In genomic region chr7:133517576-133517975, GRCm38 (mm10) we compare ENCODE assay signal across 16 mouse cellular contexts.
A peak's percentile ranks its signal among the peaks of the same experiment; 100 is the strongest.
DNase-seq lines count a peak whose midpoint lies in the region; ATAC-seq and TF ChIP-seq lines count a peak whose summit lies in the region.
"Had no signal": no experiment of that assay in that cellular context is flagged by ENCODE, and none has a peak within 500 bp of the region (broad histone marks: within the 10 kb centered on the region; RNA-seq: fewer than 3 reads in every experiment).

No protein-coding gene starts in this region.

- no peaks in the 10 kb centered on the region for H3K36me3 ChIP-seq in forebrain, embryonic 14.5 days (ENCODE audit: control insufficient read depth, insufficient read depth, low read length)
- H3K36me3 ChIP-seq in forebrain, postnatal 0 days (ENCODE audit: insufficient read depth), result no peaks in the 10 kb centered on the region
- H3K36me3 ChIP-seq in hindbrain, postnatal 0 days (ENCODE audit: insufficient read depth, low read length), result no peaks in the 10 kb centered on the region
- H3K36me3 ChIP-seq: embryonic facial prominence, embryonic 10.5 days; embryonic facial prominence, embryonic 12.5 days had no signal

- WGBS in forebrain, embryonic 14.5 days, result 78% methylated on average over 5 of the region's 5 CpGs
- 73% methylated on average over 5 of the region's 5 CpGs for WGBS in forebrain, postnatal 0 days
- 68% methylated on average over 5 of the region's 5 CpGs for WGBS in hindbrain, postnatal 0 days

- TF ChIP-seq CTCF in forebrain, postnatal 0 days (IDR thresholded peaks at IDR 0.05; ENCODE audit: low read depth), result no peak
- TF ChIP-seq CTCF in left cerebral cortex, adult 2 months (IDR thresholded peaks at IDR 0.05), result no peak
- no peak for TF ChIP-seq CTCF in hindbrain, postnatal 0 days (IDR thresholded peaks at IDR 0.05; ENCODE audit: low read depth)

- H3K4me2 ChIP-seq in forebrain, embryonic 14.5 days (ENCODE audit: low read length), result no peak overlapping the region
- H3K4me2 ChIP-seq in forebrain, postnatal 0 days (ENCODE audit: low read depth), result no peak overlapping the region
- H3K4me2 ChIP-seq in hindbrain, postnatal 0 days (ENCODE audit: low read depth, low read length), result no peak overlapping the region
- H3K4me2 ChIP-seq: embryonic facial prominence, embryonic 12.5 days; forebrain, embryonic 13.5 days had no signal

- H3K9me3 ChIP-seq in forebrain, embryonic 14.5 days (replicated peaks; ENCODE audit: control insufficient read depth, low read length), result no peaks in the 10 kb centered on the region
- H3K9me3 ChIP-seq in forebrain, postnatal 0 days (ENCODE audit: low read length), result no peaks in the 10 kb centered on the region
- H3K9me3 ChIP-seq in hindbrain, postnatal 0 days (ENCODE audit: low read length), result no peaks in the 10 kb centered on the region
- H3K9me3 ChIP-seq: embryonic facial prominence, embryonic 10.5 days; embryonic facial prominence, embryonic 12.5 days; forebrain, embryonic 13.5 days had no signal

- DNase-seq in forebrain, embryonic 14.5 days (ENCODE audit: low spot score), result peak; percentile 32
- DNase-seq in forebrain, postnatal 0 days, result no peak
- peak; percentile 51 for DNase-seq in left cerebral cortex, postnatal 4 days
- no peak for DNase-seq in left cerebral cortex, adult 2 months (ENCODE audit: extremely low spot score in 1 of 2, low spot score in 2 of 2)
- no peak for DNase-seq in hindbrain, postnatal 0 days (ENCODE audit: low spot score)
- DNase-seq: adrenal gland, adult 2 months; adrenal gland, postnatal 10 days; adrenal gland, postnatal 25 days; cerebellum, adult 11-12 months; cerebellum, adult 2 months; cerebellum, adult 9-11 months; cerebellum, postnatal 25 days had no signal

- H3K4me1 ChIP-seq in forebrain, embryonic 14.5 days (ENCODE audit: control insufficient read depth, insufficient read depth, low read length), result no peaks in the 10 kb centered on the region
- no peaks in the 10 kb centered on the region for H3K4me1 ChIP-seq in forebrain, postnatal 0 days (ENCODE audit: insufficient read depth)
- no peaks in the 10 kb centered on the region for H3K4me1 ChIP-seq in hindbrain, postnatal 0 days (ENCODE audit: insufficient read depth, low read length)
- H3K4me1 ChIP-seq: embryonic facial prominence, embryonic 10.5 days; embryonic facial prominence, embryonic 12.5 days; forebrain, embryonic 13.5 days had no signal

- H3K27ac ChIP-seq in forebrain, embryonic 14.5 days (ENCODE audit: low read depth, low read length), result no peak overlapping the region
- H3K27ac ChIP-seq in forebrain, postnatal 0 days (ENCODE audit: low read depth, low read length), result no peak overlapping the region
- H3K27ac ChIP-seq in left cerebral cortex, adult 2 months, result no peak overlapping the region
- H3K27ac ChIP-seq in hindbrain, postnatal 0 days, result no peak overlapping the region
- H3K27ac ChIP-seq: embryonic facial prominence, embryonic 10.5 days; embryonic facial prominence, embryonic 12.5 days; forebrain, embryonic 13.5 days had no signal

- intact Hi-C loops in left cerebral cortex, postnatal 4 days (cut with DNase I), result no loop called here
- intact Hi-C loops in left cerebral cortex, adult 2 months (cut with DNase I), result no loop called here

- ATAC-seq in forebrain, embryonic 14.5 days, result no peak
- ATAC-seq in forebrain, postnatal 0 days, result no peak
- no peak for ATAC-seq in hindbrain, postnatal 0 days
- ATAC-seq: forebrain, embryonic 13.5 days; forebrain, embryonic 16.5 days had no signal

- no peak overlapping the region for H3K4me3 ChIP-seq in forebrain, embryonic 14.5 days (ENCODE audit: low read depth, low read length)
- no peak overlapping the region for H3K4me3 ChIP-seq in forebrain, postnatal 0 days (ENCODE audit: low read depth, low read length)
- H3K4me3 ChIP-seq in left cerebral cortex, adult 2 months, result no peak overlapping the region
- no peak overlapping the region for H3K4me3 ChIP-seq in hindbrain, postnatal 0 days (ENCODE audit: low read length)
- H3K4me3 ChIP-seq: embryonic facial prominence, embryonic 10.5 days; embryonic facial prominence, embryonic 12.5 days; forebrain, embryonic 13.5 days had no signal

- no peaks in the 10 kb centered on the region for H3K27me3 ChIP-seq in forebrain, embryonic 14.5 days (replicated peaks; ENCODE audit: control insufficient read depth, insufficient read depth, low read length)
- H3K27me3 ChIP-seq in forebrain, postnatal 0 days (ENCODE audit: insufficient read depth, low read length), result no peaks in the 10 kb centered on the region
- H3K27me3 ChIP-seq in hindbrain, postnatal 0 days (ENCODE audit: insufficient read depth, low read length), result no peaks in the 10 kb centered on the region
- H3K27me3 ChIP-seq: embryonic facial prominence, embryonic 12.5 days; forebrain, embryonic 13.5 days had no signal

- no peak overlapping the region for H3K9ac ChIP-seq in forebrain, embryonic 14.5 days (ENCODE audit: low read length)
- H3K9ac ChIP-seq in forebrain, postnatal 0 days, result no peak overlapping the region
- H3K9ac ChIP-seq in hindbrain, postnatal 0 days (replicated peaks; ENCODE audit: low read length), result no peak overlapping the region
- H3K9ac ChIP-seq: embryonic facial prominence, embryonic 12.5 days; forebrain, embryonic 13.5 days had no signal

Comparison
In these comparisons a context has a peak if more than half of its experiments do, and no peak if none do; other contexts are left out.
1. DNase-seq: peak in forebrain, embryonic 14.5 days (single experiment) and left cerebral cortex, postnatal 4 days (single experiment); none in forebrain, postnatal 0 days (single experiment), left cerebral cortex, adult 2 months (0 of 2) and hindbrain, postnatal 0 days (single experiment).